Mouse (Mus musculus) brain, embryonic 14.5 days (tissue): Measurements from ENCODE around the gene Gm49392. TPM values are rescaled to one million over a fixed set of nuclear protein-coding genes. Genes with fewer than 3 reads are reported as not detected.

Experiments
- DNase-seq: peaks from one replicate; pipeline ENCODE4 v3.0.0-alpha.2; 2011; ENCODE audit warnings: low read depth
- CTCF ChIP-seq: fragments of 200-500 bp; IDR thresholded peaks from 2 replicates; pipeline ENCODE4 v1.5.1; 2012; ENCODE audit warnings: inconsistent platforms, mild to moderate bottlenecking, moderate library complexity, borderline replicate concordance; ENCODE audit not compliant: insufficient read depth, insufficient read length; ENCODE audit errors: extremely low read depth
- POLR2A ChIP-seq: fragments of 200-500 bp; IDR thresholded peaks from 2 replicates; pipeline ENCODE4 v1.6.1; 2012; ENCODE audit warnings: mild to moderate bottlenecking, inconsistent platforms, borderline replicate concordance; ENCODE audit not compliant: poor library complexity, insufficient read depth, insufficient read length, severe bottlenecking; ENCODE audit errors: extremely low read depth
- polyA plus RNA-seq: library from polyadenylated mRNA; depleted of rRNA; stranded (reverse); fragments of >200 nt; gene quantifications from 2 replicates; pipeline ENCODE4 v1.2.3, GENCODE M21; 2012; rRNA removed

Gene Gm49392
- polyA plus RNA-seq, 1 experiment: not detected

DNA sequence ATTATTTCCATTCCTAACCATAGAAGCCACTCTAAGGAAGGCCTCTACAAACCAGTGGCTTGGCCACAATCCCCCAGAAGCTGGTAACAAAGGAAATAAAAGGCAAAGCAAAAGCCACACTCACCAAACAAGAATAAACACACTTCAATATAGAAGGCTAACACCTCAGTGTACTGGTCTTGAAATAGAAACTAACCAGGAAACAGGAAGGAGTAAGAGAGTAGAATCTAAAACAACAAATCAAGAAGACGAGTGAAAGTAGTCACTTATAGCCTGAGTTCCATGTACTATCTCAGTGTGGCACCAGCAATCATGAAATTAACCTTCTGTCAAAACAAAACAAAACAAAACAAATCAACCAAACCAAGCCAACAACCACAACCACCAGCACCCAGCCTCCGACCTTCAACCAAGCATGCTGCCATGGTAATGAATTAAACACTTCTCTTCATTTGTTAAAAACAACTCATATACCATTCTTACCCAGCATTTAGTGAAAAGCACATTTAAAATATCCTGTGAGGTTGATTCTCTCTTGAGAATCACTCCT is 57.3 kb downstream of the Gm49392 start:
- no peak for DNase-seq
- TF ChIP-seq CTCF (no peak), POLR2A (no peak)

DNA sequence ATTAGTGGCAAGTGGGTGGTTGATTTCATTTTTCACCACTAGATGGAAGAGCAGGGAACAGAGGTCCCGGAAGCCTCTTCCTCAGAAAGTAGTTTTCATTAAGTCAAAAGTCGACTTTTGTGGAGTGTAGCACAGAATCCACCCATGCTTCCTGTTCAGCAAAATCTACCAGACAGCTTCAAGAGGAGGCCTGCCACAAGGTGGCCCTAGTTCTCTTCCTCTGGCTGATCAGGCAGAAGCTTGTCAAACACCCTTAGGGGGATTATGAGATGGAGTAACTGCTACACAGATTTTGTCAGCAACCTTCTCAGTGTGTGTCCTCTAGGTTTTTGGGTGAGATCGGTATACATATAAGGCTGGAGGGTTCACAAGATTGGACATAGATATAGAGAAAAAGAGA is 70.6 kb downstream of the Gm49392 start:
- DNase-seq: peak; percentile 2
- TF ChIP-seq POLR2A (no peak), CTCF (no peak; the same call in 1 of the 2 replicates)

DNA sequence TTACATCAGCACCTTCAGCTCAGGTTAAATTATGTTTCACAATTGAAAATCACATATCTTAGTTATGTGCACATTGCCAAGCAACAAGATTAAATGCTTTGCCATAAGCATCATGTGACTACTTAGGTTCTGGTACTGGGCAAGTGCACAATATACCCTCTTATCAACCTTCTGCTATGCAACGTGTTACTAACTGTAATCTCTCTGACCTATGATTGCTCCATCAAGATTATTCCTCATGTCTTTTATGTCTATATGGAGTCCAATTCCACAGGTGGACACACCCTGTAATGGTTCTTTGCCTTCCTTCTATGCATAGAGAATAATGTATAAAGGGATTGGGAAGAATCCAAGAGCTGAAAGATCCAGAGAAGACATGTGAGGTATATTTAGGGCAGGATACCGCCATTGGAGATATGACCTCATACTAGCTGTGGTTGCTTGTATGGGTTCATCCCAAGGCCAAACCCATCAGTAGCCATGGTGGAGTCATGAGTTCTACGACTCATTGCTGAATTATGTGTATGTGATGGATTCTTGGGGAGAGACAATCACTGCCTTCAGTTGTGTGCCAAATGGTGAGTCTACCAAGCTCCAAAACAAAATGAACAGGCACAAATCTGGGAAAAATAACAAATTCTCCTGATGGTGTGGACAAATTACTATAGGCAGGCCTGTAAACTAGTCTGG is 76.1 kb downstream of the Gm49392 start:
- DNase-seq: no peak
- TF ChIP-seq POLR2A (no peak), CTCF (no peak)

DNA sequence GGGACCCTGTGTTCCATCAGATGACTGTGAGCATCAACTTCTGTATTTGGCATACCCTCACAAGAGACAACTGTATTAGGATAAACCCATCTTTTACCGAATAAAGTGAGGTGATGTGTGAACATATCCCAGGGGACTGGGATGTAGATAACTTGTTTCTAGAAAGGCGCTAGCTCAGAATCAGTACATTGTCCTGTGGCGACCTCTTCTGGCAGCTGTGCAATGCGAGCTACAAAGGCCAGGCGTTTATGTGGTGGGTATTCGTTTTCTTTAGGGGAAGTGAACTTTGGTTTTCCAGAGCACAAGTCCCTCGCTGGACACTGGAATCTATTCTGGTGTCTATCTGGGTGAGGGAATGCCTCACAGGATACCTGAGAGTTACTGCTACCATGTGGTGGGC is 77.2 kb downstream of the Gm49392 start:
- peak; percentile 55 for DNase-seq
- TF ChIP-seq POLR2A (no peak), CTCF (peak; percentile 70; the same call in 1 of the 2 replicates)

DNA sequence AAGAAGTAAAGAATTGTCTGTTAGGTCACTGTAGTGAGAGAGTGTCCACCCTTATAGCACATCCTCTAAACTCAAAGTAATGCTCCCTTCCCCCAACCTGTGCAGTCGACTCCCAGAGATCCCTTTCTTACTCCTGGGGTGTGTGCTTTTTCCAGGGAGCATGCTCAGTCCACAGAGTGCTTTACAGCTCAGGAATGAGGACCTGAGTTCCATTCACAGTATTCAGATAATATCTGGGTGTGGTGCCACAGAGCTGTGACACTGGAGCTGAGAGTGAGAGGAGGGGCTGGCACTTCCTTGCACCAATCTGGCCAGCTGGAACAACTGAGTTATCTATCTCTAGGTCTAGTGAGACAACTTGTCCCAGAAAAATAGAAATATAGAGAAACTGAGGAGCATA is 83.0 kb downstream of the Gm49392 start:
- no peak for DNase-seq
- no peak for TF ChIP-seq POLR2A
- TF ChIP-seq CTCF: no peak

DNA sequence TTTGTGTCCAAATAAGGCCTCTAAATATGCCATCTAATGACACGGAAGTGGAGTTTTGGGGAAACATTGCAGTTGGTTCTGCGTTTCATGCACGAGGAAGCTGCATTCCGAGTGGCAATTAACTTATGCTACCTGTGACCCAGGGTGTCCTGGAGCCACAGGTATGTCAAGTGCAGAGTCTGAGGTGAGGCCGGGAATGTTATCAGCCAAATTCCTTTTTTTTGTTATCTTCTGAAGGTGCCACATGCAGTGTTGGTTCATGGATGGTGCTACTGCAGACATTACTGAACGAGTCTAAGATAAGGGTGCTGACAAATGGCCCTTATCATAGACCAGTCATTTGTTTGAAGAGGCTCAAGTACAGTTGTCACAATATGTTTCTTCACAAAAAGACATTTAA is 83.9 kb downstream of the Gm49392 start:
- DNase-seq: no peak
- no peak for TF ChIP-seq POLR2A
- TF ChIP-seq CTCF: no peak

DNA sequence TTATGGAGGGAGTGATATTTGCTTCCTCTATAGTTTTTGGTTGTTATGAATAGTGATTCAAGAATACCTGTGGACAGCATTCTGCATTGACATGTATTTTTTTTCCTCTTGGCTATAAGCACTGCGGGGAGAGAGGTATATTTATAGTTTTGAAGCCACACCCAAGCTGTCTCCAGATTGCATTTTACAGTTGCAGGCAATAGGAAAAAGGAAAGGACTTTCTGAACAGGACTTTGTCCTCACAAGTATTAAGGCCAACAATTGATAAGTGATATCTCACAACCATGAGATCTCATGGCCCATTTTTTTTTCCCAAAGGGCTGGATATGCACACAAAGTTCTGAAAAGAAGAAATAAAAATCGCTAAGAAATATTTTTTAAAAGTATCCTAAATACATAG is 87.0 kb downstream of the Gm49392 start:
- DNase-seq: no peak
- no peak for TF ChIP-seq CTCF
- TF ChIP-seq POLR2A: no peak

DNA sequence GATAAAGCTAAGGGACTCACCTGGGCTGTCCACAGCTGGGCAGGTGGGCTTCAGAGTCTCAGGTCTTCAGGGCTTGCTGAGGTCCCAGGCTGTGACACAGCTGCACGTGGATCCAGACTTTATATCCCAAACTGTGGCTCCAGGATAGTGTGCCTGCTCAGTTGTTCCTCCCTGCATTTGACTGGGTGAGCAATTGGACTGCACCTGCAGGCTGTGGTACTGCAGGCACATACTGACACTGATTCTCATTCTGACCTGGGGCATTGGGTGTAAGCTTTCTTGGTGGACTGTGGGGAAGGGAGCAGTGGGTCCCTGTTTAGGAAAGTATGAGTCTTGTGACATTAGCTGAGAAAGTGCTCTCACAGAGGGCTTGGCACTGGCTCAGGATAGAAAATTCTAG is 93.9 kb downstream of the Gm49392 start, which contains the start of gene Ctsll3:
Gene Ctsll3, minus strand, starts transcription at position 101 of the 400 bp plus-strand sequence.
- TF ChIP-seq CTCF (no peak), POLR2A (no peak)
- DNase-seq: no peak

Other genes starting within 250 kb of the Gm49392 start
- gene BC051665, start 110.5 kb downstream of the Gm49392 start, polyA plus RNA-seq: not detected in 2 replicates
- not detected in 2 replicates for gene Ctsll3, start 94.0 kb downstream of the Gm49392 start, polyA plus RNA-seq
- gene 4930486L24Rik, start 32.4 kb downstream of the Gm49392 start, polyA plus RNA-seq: 0.08 and 0.14 TPM in 2 replicates
- 1.6 TPM in 2 replicates for gene Ctla2b, start 553 bp upstream of the Gm49392 start, polyA plus RNA-seq
- gene Tpbpb, start 8.0 kb upstream of the Gm49392 start, polyA plus RNA-seq: 0.27 and 0.39 TPM in 2 replicates
- gene Gm49393, start 38.7 kb upstream of the Gm49392 start, polyA plus RNA-seq: not detected in 2 replicates
- gene Gm49391, start 39.7 kb upstream of the Gm49392 start, polyA plus RNA-seq: 2.0 and 3.1 TPM in 2 replicates
- gene Ctla2a, start 39.7 kb upstream of the Gm49392 start, polyA plus RNA-seq: 5.8 and 10.6 TPM in 2 replicates
- gene Tpbpa, start 45.1 kb upstream of the Gm49392 start, polyA plus RNA-seq: 0.78 and 2.0 TPM in 2 replicates
- 0.05 and 0.34 TPM in 2 replicates for gene Ctsj, start 109.1 kb upstream of the Gm49392 start, polyA plus RNA-seq
- 0.05 TPM in 1 of 2 replicates, not detected in the other for gene Ctsq, start 143.7 kb upstream of the Gm49392 start, polyA plus RNA-seq